In the genomic region with DNA sequence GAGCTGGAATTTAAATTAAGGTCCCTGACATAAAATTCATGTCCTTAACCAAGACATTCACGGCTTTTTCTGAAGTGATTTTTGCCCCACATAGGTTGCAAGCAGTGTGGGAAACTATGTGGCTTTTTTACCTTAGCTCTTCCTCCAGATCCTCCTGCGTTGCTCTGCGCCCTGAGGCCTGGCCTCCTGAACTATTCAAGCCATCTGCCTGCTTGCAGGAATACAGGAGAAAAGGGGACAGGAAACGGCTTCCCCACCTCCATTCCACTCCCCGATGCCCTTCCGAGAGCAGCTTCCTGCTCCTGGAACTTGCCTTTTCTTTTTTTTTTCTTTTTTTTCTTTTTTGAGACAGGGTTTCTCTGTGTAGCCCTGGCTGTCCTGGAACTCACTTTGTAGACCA, we compare ENCODE assay signal across 28 mouse cellular contexts. TPM values are rescaled to one million over a fixed set of nuclear protein-coding genes. Genes with fewer than 3 reads are reported as not detected.
DNase-seq lines count a peak whose midpoint lies in the region; ATAC-seq and TF ChIP-seq lines count a peak whose summit lies in the region.
"Had no signal": no experiment of that assay in that cellular context is flagged by ENCODE, and none has a peak within 500 bp of the region (broad histone marks: within the 10 kb centered on the region; RNA-seq: fewer than 3 reads in every experiment).

No protein-coding gene starts in this region.

- TF ChIP-seq CTCF in midbrain, postnatal 0 days (IDR thresholded peaks at IDR 0.05) = no peak

- no peaks in the 10 kb centered on the region for H3K36me3 ChIP-seq in midbrain, embryonic 11.5 days (ENCODE audit: control insufficient read depth, insufficient read depth, low read length)
- H3K36me3 ChIP-seq in midbrain, postnatal 0 days (ENCODE audit: insufficient read depth, low read length) = no peaks in the 10 kb centered on the region
- H3K36me3 ChIP-seq: embryonic facial prominence, embryonic 13.5 days; embryonic facial prominence, embryonic 15.5 days; forebrain, embryonic 12.5 days; G1E had no signal

- no peak for ATAC-seq in midbrain, embryonic 11.5 days (ENCODE audit: low FRiP score)
- no peak for ATAC-seq in midbrain, postnatal 0 days (ENCODE audit: low FRiP score)
- ATAC-seq: CD4-positive, CD25-positive, alpha-beta regulatory T cell, adult 4 months; forebrain, embryonic 14.5 days; forebrain, embryonic 16.5 days; Patski had no signal

- peak; percentile 76 for DNase-seq in midbrain, embryonic 11.5 days (ENCODE audit: low spot score, missing footprints)
- DNase-seq in midbrain, postnatal 0 days (ENCODE audit: low spot score) = no peak
- peak; percentile 56 for DNase-seq in ES-CJ7 (ENCODE audit: low read depth, low spot score)
- peak; percentile 43 for DNase-seq in ZHBTc4 (ENCODE audit: low read depth, low spot score)
- no peak for DNase-seq in spleen, adult 18-20 months
- DNase-seq in urinary bladder, adult 18-20 months (ENCODE audit: low spot score in 2 of 2) = no peak
- DNase-seq: adrenal gland, adult 2 months; adrenal gland, postnatal 10 days; adrenal gland, postnatal 25 days; B cell, adult 2 months; cerebellum, adult 11 months; cerebellum, adult 18-20 months; cerebellum, adult 8-10 months; cerebellum, adult 9-11 months; cerebellum, postnatal 14 days; cerebellum, postnatal 36 days; embryo, embryonic 11 days had no signal

- H3K4me2 ChIP-seq in midbrain, embryonic 11.5 days = no peak overlapping the region
- H3K4me2 ChIP-seq in midbrain, postnatal 0 days (ENCODE audit: low read depth, low read length, poor library complexity, severe bottlenecking) = no peak overlapping the region
- H3K4me2 ChIP-seq: embryonic facial prominence, embryonic 13.5 days; embryonic facial prominence, embryonic 15.5 days; forebrain, embryonic 12.5 days had no signal

- no peak overlapping the region for H3K27ac ChIP-seq in midbrain, embryonic 11.5 days (ENCODE audit: low read depth, low read length)
- H3K27ac ChIP-seq in midbrain, postnatal 0 days (ENCODE audit: low read depth, low read length) = no peak overlapping the region
- H3K27ac ChIP-seq: embryonic facial prominence, embryonic 13.5 days; embryonic facial prominence, embryonic 15.5 days; forebrain, embryonic 10.5 days; forebrain, embryonic 12.5 days had no signal

- no peak overlapping the region for H3K4me3 ChIP-seq in midbrain, embryonic 11.5 days (ENCODE audit: low read depth, low read length)
- H3K4me3 ChIP-seq in midbrain, postnatal 0 days (ENCODE audit: low read depth, low read length) = no peak overlapping the region
- H3K4me3 ChIP-seq: embryonic facial prominence, embryonic 13.5 days; embryonic facial prominence, embryonic 15.5 days; erythroblast, embryonic 14.5 days; forebrain, embryonic 10.5 days; forebrain, embryonic 12.5 days had no signal

- H3K9ac ChIP-seq in midbrain, embryonic 11.5 days (ENCODE audit: low read length) = no peak overlapping the region
- H3K9ac ChIP-seq in midbrain, postnatal 0 days (replicated peaks; ENCODE audit: low read length, poor library complexity, severe bottlenecking) = no peak overlapping the region
- H3K9ac ChIP-seq: embryonic facial prominence, embryonic 13.5 days; embryonic facial prominence, embryonic 15.5 days; forebrain, embryonic 12.5 days had no signal

- WGBS in midbrain, embryonic 11.5 days = 80% methylated on average over 6 of the region's 6 CpGs
- WGBS in midbrain, postnatal 0 days = 71% methylated on average over 6 of the region's 6 CpGs

- no peaks in the 10 kb centered on the region for H3K27me3 ChIP-seq in midbrain, embryonic 11.5 days (ENCODE audit: control insufficient read depth, insufficient read depth, low read length)
- peaks cover 5% of the 10 kb centered on the region for H3K27me3 ChIP-seq in midbrain, postnatal 0 days (ENCODE audit: insufficient read depth, low read length)
- H3K27me3 ChIP-seq: CH12.LX; embryonic facial prominence, embryonic 13.5 days; embryonic facial prominence, embryonic 15.5 days; Patski had no signal

- peaks cover 4% of the 10 kb centered on the region; the same call in 1 of the 2 replicates for H3K9me3 ChIP-seq in midbrain, embryonic 11.5 days (ENCODE audit: control insufficient read depth, low read length)
- no peaks in the 10 kb centered on the region for H3K9me3 ChIP-seq in midbrain, postnatal 0 days (ENCODE audit: low read length)
- H3K9me3 ChIP-seq: embryonic facial prominence, embryonic 15.5 days; forebrain, embryonic 12.5 days had no signal

- peaks cover 5% of the 10 kb centered on the region; the same call in 1 of the 2 replicates for H3K4me1 ChIP-seq in midbrain, embryonic 11.5 days (ENCODE audit: control insufficient read depth, insufficient read depth, low read length)
- H3K4me1 ChIP-seq in midbrain, postnatal 0 days (ENCODE audit: insufficient read depth, low read length) = no peaks in the 10 kb centered on the region

RNA-seq across cellular contexts. Expression of gene Fn1, which starts 5.6 kb away (rescaled TPM):
- polyA plus RNA-seq in midbrain, embryonic 11.5 days (2014; fragmentation: Nextera tagmentation; extraction: Ambion mirVana) = 62.0 and 64.7 TPM in 2 replicates
- 71.1 and 101 TPM in 2 replicates for total RNA-seq in midbrain, postnatal 0 days (2014; rRNA removed)
- polyA plus RNA-seq in midbrain, postnatal 0 days (2015; fragmentation: Nextera tagmentation; extraction: Ambion mirVana) = 22.5 and 25.9 TPM in 2 replicates

Comparison
In these comparisons a context has a peak if more than half of its experiments do, and no peak if none do; other contexts are left out.
1. DNase-seq: peak in midbrain, embryonic 11.5 days (single experiment), ES-CJ7 (single experiment) and ZHBTc4 (single experiment); none in midbrain, postnatal 0 days (single experiment), spleen, adult 18-20 months (0 of 2) and urinary bladder, adult 18-20 months (0 of 2).